Mouse (Mus musculus) right cerebral cortex, postnatal 10 days (tissue): ENCODE results near the gene Cox8b.
A peak's percentile ranks its signal among the peaks of the same experiment; 100 is the strongest.
"Not testable (repeated sequence)": the region's sequence is repeated elsewhere in the genome, so short reads cannot be mapped to it uniquely, and the experiment has no call there.

Experiments
- DNase-seq, 2 experiments: peaks; one replicate each; pipeline ENCODE4 v3.0.0; 2021; ENCODE audit warnings: low spot score in 2 of 2

The Cox8b gene

DNA sequence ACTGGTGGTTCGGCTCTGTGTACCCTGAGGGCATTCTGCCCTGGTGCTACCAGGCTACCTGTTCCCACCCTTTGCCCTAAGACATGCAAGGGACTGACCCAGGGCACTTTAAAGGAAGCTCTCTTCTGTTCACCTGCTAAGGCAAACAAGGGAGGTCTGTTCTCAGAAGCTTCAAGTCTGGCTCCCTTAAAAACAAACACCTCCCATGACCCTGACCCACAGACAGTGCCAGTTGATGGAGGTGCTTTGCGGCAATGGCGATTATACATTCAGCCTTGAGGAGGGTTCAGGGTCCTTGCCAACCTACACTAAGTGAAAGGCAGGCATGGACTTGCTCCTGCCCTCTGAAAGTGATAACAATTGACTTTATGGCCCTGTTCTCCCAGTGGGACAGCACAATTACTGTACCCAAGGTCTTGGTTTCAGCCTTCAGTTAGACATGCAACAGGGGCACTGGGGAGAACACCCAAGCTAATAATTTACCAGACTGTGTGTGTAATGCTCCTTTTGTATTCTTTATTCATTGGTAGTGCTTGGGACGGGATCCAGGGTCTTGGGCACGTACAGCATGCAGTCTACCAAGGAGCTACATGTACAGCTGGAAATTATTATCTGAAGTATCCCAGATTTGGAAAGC, 12.7 kb upstream of the Cox8b start:
- no peak for DNase-seq

DNA sequence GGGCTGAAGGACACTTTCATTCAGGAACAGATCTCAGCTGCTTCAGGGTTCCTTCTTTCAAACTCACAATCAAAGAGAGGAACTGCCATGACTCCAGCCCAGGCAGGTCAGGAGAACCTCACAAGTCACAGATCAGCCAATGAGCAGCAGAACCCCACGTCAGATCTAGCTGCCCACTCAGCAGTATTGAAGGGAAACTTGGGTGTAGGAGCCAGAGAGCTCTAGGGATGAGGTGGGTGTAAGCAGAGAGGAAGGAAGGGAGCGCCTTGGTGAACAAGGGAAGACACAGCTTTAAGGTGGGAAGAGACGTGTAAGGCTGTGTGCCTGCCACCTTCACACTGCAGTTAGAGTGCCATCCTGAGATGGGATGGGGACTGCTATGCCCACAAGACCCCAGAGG, 12.0 kb upstream of the Cox8b start:
- no peak for DNase-seq

DNA sequence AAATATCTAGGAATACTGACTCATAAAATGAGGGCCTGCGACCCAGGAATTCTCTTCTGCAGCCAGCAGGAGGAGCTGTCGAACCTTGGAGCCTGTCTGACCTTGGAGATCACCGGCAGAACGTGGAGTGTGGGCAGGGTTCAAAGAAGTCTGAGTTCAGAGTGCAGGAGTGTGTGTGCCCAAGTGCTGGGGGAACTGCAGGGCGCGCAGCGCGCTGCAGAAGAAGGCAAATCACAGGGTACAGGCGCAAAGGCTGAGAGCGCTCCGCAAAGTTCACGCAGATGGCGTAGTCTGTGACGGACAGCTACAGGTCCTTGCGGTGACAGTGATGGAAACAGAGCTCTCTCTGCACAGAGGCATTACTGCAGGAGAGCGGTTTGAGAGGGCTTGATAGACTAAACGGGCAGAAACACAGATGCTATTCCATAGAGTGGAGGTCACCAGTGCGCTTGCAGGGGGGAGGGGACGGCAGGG, 8.4 kb upstream of the Cox8b start:
- peak; percentile 63 to 76 for DNase-seq

DNA sequence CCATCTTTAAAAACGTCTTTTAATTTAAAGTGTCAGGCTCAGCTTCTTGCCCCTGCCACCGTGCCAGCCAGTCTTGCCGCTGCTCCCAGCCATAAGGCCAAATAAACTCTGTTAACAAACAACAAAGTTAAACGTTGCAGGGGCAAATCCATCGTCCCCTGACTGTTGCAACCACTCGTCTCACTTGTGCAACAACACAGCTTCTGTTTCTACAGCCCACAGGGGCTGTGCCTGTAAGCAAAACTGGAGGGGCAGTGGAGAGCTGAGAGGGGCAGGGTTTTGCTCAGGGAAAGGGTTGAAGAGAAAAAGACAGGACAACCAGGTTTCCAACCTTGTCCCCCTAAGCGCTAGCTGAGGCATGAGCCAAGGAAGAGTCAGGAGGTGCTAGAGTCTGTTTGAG, 7.9 kb upstream of the Cox8b start:
- no peak for DNase-seq

DNA sequence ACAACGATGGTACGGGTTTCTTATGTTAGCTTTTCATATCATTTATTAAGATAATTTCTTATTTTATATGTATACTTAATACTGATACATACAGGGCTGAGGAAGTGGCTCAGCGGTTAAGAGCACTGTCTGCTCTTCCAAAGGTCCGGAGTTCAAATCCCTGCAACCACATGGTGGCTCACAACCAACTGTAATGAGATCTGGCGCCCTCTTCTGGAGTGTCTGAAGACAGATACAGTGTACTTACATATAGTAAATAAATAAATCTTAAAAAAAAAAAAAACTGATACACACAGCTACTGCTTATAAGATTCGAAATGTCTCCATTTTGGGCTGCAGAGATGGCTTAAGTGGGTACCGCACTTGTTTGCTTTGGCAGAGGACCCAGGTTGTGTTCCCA, 7.5 kb upstream of the Cox8b start:
- DNase-seq = no peak

DNA sequence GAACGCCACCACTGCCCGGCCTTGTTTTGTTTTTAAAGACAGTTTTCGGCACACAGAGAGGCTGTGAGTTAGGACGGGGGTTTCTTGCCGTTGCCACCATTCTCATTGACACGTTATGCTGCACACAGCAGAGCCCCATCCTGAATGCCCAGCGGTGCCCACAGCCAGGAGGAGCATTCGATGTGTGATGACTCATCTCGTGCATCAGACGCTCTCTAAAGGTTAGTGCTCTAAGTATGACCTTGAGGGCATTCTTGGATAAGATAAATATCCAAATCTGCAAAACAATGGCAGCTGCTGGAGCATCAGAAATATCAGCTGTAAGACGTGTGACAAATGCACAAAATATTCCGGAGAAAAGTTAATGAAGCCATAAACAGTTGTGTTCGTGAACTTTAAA, 6.9 kb upstream of the Cox8b start:
- DNase-seq = no peak

DNA sequence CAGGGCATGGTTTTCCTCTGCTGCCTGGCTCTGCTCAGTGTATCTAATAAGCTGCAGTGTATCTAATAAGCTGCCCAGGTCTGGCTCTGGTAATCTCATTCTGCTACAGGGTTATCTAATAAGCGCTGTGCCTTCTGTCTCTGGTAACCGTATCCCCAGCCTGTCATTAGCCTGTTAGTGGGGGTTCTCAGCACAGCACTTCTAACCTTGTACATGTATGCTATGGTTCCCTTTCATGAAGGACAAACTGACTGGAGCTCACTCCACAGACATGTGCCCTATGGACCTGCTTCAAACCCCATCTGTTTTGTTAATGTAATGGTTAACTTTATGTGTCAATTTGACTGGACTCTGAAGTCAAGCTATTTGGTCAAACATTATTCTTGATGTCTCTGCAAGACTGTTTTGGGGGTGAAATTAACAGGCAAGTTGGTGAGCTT, 5.4 kb upstream of the Cox8b start:
- no peak for DNase-seq

DNA sequence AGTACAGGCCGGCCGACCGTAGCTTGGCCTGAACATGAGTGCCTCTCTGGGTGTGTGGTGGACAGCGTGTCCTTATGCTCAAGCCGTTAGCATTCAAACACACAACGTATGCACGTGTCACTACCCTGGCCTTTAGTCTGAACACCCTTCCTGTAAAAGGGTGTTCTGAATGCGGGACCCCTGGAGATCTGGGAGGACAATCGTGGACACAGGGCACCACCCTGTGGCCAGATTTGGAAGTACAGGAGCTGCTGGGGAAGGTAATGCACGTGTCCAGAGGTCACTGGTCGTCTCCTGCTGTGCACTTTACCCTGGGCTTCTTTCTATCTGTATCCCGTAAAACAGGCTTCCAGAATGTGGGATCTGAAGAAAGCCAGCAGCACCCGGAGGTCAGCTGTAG, 3.0 kb upstream of the Cox8b start:
- peak; percentile 74 to 84 for DNase-seq

DNA sequence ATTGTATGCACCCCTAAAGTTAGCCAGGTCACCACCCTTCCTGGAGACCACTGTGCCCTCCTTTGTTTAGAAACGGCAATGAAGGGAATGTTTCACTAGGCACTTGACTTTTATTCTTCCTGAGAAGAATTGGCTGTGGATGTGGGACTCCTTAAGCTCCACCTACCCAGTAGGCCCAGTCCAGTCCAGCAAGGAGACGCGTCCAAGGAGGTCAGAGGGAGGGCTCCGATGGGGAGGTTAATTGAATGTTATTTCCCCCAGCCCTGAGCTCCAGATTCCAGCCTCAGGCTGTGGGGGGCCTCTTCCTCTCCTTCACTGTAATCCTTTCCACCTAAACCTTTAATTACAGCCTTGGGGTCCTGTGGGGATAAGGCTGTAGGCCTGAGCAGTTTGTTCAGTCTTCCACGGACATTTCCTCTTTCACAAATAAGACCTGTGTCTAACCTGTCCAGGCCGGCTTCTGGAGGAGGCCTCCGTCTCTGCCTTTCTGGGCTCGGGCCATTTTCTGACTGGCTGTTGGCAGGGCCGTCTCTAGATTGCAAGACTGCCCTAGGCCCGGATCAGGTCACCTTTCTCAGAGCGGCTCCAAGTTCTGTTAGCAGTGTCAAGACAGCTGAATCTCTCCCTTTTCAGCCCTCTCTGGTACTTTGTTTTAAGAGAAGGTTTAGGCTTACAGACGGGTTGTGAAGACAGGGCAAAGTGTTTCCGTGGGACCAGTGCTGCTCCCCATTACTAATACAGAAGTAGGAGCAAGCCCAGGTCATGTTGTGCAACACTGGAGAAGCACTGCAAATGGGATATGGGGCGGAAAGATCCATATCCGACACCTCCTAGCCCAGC, 2.0 kb upstream of the Cox8b start:
- DNase-seq = no peak

DNA sequence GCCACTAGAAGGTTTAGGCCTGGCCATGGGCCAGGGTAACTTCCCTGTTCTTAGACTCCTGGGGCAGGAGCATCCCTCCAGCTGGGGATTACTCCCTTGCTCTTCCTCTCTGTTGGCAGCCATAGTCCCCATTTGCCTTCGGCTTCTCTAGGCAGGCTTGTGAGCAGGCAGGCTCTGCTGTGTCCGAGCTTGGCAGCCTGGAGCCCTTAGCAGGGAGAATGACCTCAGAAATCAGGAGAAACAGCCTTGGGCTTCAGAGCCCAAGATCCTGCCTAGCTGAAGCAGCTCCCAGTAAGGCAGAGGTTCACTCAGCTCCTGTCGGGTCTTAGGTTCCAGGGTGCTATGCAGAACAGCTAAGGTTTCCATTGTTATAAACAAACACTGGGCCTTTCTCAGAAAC, 1.1 kb downstream of the Cox8b start:
- no peak for DNase-seq

DNA sequence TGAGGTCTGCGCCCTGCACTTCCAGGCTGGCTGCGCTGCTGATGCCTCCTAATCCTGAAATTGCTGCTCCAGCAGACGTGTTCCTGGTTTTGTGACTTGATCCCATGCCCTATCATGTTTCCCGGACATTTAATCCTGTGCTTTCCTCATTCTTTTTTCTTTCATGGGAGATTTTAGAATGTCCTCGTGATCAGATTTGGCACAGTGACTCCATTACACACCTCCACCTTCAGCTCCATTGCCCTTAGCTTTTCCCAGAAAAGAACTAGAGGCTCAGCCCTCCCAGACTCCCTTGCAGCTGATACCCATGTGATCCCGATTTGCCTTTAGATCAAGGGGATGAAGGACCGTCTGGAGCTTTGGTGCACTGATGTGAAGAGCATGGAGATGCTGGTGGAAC, 2.4 kb downstream of the Cox8b start:
- no peak for DNase-seq

DNA sequence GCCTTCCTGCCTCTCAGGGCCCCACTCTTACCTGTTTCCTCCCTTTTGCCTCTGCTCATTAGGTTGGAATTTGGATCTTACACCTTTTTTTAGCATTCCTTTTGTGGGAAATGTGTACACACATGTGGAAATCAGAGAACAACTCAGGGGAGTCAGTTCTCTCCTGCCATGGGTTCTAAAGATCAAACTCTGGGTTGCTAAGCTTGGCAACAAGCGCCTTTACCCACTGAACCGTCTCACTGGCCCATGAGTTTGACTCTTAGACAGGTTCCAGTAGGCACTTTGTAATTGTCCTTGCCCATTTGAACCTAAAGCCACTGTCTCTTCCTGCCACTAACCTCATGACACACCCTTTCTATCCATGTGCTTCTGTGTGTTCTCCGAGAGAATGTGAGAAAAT, 5.6 kb downstream of the Cox8b start:
- DNase-seq = no peak

DNA sequence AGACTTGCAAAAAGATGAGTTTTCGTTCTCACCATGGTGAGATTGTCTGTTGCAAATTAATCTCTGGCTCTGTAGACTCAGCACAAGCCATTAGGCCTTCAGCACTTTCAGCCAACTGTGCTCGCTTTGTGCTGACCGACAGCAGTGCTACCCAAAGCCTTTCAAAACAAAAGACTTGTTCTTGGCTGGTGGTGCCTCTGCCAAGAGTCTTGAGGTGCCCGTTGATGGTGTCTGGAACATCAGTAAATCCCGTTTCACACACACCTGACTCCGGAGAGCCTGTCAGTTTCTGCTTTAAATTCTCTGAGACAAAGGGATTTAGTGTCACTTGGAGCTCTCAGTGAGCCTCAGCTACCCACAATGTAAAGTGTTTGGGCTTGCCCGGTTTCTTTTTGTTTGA, 6.2 kb downstream of the Cox8b start:
- no peak for DNase-seq

DNA sequence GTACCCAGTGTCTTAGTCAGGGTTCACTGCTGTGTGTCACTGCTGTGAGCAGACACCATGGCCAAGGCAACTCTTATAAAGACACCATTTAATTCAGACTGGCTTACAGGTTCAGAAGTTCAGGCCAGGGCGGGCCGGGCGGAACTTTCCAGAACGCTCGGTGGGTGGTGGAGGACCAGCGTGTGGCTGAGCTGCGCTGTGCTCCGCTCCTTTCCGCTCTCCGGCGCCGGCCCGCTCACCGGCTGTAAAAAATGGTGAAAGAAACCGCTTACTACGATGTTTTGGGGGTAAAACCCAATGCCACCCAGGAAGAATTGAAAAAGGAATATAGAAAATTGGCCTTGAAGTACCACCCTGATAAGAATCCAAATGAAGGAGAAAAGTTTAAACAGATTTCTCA, 9.6 kb downstream of the Cox8b start:
- DNase-seq = not testable (repeated sequence)

DNA sequence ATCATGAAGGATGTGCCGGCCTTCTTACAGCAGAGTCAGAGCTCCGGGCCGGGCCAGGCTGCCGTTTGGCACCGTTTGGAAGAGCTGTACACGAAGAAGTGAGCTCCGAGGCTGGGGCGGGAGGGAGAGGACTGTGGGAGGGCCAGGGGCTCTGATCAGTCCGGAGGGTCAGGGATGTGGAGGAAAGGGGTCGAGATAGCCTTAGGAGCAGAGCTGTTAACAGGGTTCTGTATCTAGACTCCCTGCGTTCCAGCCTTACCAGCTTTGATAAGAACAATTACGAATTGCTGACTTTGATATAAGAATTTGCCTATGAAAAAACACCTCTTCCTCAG, 17.8 kb downstream of the Cox8b start:
- no peak for DNase-seq

DNA sequence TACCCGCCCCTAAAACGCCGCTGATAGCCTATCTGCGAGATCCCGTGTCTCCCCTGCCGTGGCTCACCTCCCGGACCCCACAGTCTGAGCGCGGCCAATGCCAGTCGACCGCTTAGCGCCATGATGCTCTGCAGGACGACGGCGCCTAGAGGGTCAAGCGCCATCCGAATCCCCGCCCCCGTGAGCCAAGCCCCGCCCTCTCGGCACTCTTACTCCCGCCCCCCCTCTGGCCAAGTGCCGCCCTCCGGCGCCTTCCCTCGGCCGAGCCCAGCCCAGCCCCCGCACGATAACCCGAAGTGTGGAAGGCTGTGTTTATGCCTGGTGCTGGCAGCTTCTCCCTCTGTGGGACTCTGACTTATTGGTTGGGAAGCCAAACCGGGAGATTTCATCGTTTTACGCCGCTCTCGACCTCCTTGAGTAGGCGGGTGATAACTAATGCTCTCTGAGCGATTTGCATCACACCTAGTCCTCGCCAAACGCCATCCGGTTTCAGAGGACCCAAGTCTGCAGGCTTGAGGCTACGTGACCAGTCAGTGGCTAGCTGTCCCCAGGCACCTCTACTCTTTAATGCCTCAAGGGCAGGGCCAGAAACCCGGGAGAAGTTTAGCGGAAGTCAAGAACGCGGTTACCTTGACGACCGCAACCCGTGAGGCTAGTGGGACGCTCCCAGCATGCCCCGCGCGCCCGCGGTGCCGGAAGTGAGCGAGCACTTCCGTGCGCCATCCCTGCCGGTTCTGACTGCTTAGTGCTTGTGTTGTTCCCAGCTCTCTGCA, 18.4 kb downstream of the Cox8b start, which contains the start of the genes Psmd13 and Sirt3:
Psmd13 (plus strand) TSS at position 273 of the 773 bp plus-strand sequence.
Sirt3 (minus strand) TSS at position 614 of the 773 bp plus-strand sequence.
- DNase-seq = peak; percentile 96 to 97

DNA sequence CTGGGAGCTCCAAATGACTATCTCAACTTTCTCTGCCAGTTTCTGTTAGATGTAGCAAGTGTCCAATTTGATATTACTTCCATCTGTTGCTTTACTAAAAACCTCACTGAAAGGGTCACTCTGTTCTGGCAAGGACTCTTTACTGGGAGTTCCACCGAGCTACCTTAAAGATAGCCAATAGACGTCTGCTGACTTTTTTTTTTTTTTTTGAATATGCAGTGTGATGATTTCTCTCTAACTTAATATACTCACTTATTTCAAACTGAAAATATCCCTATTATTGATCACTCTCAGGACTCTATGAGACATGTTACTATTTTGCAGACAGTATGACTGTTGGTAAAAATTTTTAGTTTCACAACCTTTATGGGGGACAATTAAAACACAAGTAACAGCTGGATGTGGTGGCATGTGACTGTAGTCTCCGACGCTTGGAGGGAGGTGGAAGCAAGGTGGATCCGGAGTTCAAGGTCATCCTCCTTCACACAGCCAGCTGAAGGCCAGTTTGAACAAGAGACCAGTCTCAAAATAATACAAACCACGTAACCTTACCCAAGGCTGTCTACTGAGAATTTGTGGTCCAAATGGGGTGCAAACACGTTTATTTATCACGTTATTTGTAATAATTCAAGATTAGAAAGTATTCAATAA, 19.3 kb downstream of the Cox8b start:
- DNase-seq = no peak

DNA sequence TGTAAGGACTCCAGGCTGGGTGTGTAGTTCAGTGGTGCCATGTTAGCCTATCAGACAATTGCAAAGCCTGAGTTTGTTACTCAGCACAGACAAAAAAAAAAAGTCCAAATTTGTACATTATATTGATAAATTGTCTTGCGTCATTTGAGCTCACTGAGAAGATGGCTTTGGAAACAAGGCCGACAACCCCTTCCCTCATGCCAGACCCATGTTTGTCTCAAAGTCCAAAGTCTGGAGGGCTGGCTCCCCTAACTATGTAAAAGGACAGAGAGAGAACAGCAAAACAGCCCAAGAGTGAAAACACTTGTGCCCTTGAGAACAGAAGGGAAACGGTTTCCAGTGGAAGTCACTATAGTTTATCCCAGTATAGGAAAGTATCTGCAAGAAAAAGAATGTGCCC, 19.8 kb downstream of the Cox8b start:
- DNase-seq = no peak

DNA sequence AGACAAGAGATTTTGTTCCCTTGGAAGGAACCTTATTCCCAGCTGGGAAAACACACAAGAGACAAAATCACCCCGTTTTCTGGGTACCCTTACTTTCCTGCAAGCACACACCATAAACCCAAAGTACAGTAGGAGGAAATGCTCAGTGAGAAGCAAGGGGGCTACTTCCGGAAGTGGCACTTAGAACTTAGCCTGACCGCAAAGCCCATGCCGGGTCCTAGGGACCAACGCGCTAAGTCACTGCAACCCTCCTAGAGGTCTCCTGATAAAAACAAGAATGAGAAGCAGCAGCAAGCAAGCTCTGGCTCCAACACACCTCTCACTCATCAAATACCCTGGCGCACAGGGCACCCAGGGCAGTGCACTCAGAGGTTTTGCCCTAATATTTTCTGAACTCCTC, 20.9 kb downstream of the Cox8b start:
- DNase-seq = no peak

DNA sequence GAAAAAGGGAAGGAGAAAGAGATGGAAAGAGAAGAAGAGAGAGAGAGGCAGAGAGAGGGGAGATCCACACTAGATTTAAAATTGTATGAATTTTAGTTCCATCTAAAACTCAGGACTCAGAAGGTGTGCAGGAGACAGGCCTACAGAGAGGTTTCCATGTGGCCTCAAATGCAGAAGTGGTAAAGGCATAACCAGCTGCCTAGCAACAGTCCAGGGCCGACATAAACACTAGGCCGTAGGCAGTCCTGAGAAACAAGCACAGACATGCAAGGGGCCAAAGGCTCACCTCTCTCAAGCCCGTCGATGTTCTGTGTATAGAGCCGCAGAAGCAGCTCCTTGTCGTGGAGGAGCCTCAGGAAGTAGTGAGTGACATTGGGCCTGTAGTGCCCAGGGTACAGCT, 22.9 kb downstream of the Cox8b start:
- DNase-seq = no peak

DNA sequence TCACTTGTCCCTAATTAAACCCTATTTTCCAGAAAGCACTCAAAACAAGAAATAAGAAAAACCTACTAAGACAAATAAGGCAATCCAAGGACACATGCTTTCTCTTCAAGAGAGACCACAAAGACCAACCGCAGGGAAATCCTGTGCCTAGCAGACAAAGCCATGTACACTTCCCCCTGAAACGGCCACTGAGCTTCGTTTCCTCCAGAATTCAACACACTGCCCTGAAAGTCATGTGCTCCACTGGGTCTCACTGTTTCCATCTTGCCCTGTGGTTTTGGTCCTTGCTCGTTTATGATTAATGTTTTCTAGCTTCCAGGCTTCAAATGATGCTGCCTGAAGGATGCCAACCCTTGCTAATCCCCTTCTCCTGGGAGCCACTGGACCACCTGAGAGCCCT, 26.0 kb downstream of the Cox8b start:
- no peak for DNase-seq

DNA sequence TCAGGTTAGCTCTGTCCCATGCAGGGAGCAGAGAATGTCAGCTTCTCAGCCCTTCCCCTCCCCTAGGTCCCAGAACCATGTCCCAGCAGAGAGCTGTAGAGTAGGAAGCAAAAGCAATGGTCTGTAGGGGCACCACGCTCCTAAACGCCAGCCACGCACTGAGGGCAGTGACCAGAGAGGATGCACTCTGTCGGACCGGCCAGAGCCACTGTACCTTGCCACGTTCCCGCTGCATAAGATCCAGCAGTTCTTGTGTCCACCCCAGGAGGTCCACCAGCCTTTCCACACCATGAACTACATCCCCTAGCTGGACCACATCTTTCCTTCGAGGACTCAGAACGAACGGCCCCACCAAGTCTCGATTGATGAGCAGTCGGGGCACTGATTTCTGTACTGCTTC, 35.5 kb downstream of the Cox8b start:
- DNase-seq = no peak
